Mouse (Mus musculus) cerebellum, postnatal 14 days (tissue): ENCODE results near the gene Kctd4.
"Not testable (repeated sequence)": the region's sequence is repeated elsewhere in the genome, so short reads cannot be mapped to it uniquely, and the experiment has no call there.

Source experiments
- DNase-seq, 2 experiments: peaks; one replicate each; pipeline ENCODE4 v3.0.0; 2021; ENCODE audit warnings: mixed read lengths in 2 of 2

Kctd4 gene

DNA sequence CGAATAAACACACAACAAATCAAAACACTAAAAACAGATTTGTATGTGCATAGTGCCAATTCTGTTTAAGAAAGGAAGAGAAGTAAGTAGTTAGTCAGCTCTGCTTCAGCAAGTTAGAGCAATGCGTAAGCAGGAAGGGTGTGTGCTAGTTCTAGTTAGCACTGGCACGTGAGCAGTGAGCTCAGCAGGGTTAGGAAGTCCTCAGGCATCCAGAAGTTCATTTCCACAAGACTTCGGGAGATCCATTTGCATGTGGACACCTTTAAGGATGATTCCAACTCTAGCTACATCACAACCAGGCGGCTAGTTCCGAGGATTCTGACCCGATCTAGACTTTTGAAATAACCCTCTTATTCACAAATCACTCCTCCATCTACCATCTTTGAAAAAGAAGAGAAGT lies at the start of gene Kctd4:
Kctd4 (plus strand) TSS at position 244 of the 400 bp plus-strand sequence.
- no peak for DNase-seq

DNA sequence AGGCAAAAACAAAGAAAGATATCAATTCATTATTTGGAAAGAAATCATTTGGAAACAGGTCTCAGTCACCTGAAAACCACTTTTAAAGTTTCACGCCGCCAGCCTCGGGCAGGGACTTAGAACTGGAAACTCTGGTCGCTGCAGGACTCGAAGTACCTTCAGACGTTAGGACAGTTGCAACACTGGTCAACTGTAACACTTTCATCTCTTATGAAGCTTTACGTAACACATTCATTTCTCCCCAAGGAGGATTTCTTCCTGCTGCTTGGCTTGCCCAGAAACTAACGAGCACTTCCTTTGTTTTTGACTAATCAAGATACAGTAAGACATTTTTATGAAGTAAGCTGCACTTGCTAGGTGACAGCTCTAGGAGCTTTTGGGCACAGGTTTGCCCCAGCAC lies 47.9 kb upstream of the Kctd4 start:
- no peak for DNase-seq

DNA sequence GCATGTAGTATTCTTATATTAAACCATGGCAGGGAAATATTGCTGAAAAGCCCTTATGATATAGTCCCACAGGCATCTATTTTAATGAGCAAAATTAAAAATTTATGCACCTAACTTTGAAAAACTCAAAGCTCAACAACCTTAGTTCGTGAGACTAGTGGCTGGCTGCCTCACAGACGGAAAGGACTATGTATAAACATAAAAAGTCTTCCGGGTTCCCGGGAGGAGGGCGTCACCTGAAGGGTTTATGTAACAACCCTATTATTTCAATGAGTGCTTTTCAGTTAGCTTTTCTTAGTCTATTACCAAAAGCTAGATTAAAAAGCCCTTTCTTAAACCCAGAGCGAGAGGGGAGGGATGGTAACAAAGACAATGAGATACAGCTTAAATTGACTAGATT lies 42.8 kb upstream of the Kctd4 start:
- DNase-seq = no peak

DNA sequence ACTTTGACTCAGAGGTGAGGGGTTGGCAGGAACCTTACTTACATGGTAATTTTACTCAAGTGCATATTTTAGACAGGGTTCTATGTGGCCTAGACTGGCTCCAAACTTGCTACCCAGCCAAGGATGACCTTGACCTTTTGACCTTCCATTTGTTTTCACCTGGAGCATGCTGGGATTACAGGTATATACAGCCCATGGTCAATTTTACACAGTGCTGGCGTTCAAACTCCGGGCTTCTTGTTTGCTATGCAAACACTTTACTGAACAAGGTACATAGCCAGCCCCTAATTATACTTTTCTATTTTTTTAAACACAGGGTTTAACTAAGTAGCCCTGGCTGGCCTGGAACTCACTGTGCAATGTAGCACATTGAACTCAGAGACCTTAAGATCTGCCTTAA lies 42.1 kb upstream of the Kctd4 start:
- DNase-seq = no peak

DNA sequence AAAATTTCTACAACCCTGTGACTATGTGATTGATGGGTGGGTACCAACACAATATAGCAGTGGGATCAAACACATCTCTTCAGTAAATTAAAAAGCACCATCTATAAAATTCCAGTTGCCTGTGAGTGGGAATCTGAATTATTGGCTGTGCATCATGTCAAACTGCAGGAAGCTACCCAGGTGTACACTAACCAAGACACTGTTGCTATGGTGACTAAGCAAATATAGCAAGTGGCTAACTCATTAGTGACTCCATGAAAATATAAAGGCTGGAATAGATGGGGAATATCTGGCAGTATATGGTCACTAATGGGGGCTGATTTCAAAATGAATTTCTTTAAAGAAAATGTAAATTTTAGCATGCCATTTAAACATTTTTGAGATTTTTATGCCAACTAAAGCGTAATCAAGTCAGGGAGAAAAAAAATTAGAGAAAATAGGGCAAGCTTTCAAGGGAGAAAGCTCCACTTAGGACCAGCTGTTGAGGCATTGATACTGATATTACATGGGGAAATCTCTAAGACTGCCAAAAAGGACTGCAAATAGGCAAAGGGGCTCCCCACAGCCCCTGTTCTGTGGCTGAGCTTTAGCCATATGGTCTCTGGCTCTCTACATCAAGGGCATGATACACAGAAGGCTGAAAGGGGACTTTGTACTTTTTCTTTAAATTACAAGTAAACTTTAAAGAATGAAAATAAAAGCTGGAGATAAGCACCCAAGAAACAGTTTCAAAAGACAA lies 31.3 kb upstream of the Kctd4 start:
- no peak for DNase-seq

DNA sequence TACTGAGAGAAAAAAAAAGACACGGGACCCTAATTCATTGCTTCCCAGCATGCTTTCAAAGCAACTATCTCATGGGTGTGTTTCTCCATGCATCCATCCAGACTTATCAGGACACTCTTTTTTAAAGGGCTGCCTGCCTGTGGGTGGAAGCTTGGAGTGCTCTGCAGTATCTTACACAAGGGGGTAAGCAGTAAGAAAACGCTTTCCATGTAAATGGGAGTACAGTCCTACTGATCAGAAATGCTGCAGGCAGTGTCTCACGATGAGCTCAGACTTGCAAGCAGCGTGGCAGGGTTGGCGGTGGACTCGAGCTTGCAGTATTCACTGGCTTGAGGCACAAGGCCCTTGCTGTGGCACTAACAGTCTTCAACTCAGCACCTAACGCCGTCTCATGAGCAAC lies 25.1 kb upstream of the Kctd4 start:
- not testable (repeated sequence) for DNase-seq

DNA sequence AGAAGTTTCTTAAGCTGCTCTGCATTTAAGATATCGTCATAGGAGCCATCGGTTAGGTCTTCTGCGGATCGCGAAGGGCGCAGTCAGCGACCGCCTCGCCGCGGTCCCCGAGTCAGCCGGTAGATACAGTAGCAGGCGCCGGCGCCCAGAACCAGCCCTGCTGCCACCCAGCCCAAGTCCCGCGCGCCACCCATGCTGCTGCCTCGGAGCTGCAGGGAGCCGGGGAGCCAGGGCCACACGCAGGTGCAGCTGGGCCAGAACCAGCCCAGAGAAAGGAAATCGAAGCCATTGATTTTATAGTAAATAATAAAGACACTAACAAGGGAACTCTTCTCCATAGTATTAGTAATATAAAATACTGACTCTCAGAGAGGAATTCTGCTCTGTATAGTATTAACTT lies 23.5 kb upstream of the Kctd4 start:
- DNase-seq = peak; percentile 19 to 34

DNA sequence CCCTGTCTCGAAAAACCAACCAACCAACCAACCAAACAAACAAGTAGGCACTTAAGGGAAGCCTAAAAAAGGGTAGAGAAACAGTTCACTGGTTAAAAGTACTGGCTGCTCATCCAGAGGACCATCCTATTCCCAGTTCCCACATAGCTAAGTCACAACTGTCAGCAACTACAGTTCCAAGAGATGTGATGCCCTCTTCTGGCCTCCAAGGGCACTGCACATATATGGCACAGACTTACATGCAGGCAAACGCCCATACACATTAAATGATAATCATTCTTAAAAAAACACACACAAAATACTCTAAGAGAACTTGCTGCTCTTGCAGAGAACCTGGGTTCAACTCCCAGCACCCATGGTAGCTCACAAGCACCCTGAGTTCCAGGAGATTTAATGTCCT lies 20.4 kb upstream of the Kctd4 start:
- no peak for DNase-seq

DNA sequence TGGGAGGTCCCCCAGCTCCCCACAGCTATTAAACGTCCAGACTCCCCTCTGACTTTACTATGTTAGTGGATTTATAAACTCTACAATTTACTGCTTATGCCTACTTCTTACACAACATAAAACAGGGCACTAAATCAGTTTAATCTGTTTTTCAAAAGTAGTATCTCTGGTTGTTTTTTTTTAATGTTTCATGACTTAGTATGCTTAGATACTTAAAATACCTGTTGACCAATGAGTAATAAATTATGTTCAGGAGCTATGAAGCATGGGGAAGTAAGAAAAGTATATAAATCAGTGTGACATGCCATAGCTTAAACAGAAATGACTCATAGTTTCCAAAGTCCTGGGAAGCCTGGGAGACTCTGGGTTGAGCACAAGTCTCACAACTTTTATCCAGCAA lies 17.1 kb upstream of the Kctd4 start:
- no peak for DNase-seq

DNA sequence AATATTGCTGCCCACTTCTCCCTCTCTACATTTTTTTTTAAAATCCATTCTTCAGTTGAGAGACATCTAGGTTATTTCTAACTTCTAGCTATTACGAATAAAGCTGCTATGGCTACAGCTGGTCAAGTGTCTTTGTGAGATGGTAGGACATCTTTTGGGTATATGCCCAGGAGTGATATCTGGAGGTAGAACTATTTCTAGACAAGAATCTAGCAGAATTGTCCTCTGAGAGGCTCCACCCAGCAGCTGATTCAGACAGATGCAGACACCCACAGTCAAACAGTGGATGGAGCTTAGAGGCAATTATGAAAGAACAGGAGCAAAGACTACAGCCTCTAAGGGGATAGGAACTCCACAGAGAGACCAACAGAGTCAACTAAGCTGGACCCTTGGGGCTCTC lies 13.3 kb upstream of the Kctd4 start:
- DNase-seq = no peak

DNA sequence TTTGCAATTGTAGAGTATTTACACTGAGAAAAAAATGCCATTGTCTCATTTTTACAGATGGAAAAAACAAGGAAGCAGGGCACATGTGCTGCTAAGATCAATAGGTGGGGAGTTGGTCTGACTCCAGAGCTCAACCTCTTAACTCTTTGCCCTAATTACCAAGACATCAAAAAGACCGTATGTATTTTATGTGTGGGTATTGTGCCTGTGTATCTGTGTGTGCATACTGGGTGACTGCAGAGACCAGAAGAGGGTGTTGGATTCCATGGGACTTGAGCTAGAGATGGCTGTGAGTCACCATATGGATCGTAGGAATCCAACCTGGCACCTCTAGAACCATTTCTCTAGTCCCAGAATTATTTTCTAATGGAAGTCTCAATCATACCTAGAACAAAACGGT lies 12.4 kb upstream of the Kctd4 start:
- no peak for DNase-seq

DNA sequence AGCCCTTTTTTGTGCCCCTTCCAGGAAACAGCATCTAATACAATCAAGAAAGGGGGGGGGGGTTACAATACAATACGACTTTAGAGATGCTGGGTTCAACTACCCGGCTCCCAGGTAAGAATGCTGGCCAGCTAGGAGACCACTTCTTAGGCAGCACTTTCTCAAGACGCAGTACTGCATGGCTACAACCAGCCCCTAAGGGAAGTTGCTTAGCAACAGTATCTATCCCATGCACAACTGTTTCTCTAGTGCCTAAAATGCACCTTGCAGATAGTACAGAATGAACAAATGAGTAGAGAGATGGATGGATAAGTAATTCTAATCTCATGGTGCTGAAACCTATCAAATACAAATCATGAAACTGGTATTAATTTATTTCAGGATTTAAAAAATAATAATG lies 7.1 kb upstream of the Kctd4 start:
- DNase-seq = no peak

DNA sequence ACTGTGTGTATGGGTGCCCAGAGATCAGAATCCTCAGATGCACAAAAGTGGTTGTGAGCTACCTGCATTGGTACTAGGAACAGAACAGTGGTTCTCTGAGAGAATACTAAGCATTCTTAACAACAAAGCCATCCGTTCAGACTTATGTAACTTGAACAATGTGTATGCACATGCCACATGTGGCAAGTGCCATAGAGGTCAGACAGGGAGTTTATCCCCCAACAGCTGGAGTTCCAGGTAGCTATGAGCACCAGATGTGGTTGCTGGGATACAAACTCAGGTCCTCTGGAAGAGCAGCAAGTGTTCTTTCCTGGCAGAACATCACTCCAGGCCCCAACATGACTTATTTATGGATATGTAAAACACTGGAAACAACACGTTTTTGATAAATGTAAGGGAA lies 1.8 kb upstream of the Kctd4 start:
- no peak for DNase-seq

DNA sequence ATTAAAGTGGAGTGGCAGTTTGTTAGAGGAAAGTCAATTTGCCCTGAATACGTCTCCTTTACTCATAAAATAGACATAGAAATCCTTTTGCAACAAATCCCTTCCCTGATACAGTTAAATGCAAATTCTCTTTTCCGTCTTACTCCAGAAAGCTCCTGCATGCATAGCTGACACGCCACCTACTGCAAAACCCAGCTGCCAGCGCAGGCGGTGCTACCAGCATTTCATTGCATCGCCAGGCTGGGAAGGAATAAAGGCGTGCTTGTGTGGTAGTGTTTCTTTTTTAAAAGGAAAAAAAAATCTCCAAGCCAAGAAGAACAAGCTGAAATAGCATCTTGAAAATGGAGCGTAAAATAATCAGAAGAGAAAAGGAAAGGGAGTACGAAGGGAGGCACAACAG lies 7.4 kb downstream of the Kctd4 start:
- peak; percentile 13 to 20 for DNase-seq

DNA sequence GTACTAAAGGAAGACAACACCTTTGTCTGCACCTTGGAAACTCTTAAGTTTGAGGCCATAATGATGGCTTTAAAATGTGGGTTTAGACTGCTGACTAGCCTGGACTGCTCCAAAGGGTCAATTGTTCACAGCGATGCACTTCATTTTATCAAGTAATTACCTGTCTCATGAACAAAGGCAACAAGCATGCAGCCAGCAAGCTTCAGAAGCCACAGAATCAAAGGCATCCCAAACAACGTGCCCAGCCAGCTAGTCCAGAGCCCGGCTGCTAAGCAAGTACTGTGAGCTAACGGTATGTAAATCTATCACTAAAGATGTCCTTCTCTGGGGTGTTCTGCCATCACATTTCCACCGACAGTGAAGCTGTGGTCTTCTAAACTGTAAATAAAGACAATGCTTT lies 8.4 kb downstream of the Kctd4 start:
- DNase-seq = no peak

DNA sequence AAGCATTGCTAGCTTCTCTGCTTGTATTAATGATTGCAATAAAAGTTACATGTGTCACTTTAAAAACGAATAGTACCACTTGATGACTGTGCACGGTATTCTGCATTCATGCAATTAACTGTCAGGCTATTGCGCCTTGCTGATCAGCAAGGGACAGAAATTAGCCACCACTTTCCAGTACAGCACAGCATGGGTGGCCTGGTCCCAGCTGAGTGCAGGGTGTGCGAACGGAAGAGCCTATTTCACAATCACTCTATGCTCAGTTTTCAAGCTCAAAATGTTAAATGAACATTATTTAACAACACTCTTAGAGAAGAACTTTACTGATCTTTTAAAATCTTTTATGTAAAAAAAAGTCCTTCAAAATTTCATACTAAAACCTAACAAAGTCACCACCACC lies 9.2 kb downstream of the Kctd4 start:
- DNase-seq = no peak

DNA sequence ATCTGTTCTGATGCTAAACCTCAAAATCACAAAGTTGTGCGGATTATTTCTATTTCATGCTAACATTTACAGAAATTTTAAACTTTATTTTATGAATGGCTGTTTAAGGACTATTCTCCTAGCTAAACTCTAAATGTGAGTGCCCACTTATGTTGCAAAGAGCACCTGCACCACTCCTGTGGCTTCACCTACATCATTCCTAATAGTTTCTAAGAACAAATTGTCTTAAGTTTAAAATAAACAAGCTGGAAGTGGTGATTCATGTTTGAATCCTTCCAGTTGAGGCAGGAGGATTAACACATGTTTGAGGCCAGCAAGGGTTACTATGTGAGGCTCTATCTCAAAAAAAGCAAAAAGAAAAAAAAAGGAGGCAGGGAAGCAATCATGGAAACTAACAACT lies 9.6 kb downstream of the Kctd4 start:
- no peak for DNase-seq

DNA sequence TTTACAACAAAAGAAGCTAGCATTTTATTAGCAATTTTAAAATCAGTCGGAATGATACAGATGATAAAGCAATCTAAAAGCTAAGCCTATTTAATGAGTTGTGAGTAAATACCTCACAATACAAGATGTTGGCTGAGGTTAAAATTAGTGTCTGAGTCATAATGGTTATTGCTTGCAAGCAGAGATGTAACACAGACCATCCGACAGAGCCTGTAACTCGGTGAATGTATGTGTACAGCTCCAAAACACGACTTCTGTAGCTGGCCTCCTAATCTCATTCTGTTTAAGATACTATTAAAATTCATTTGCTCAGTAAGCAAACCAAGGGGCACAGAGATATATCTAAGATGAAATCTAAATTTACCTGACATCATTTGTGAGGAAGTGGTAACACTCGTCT lies 12.5 kb downstream of the Kctd4 start:
- no peak for DNase-seq

DNA sequence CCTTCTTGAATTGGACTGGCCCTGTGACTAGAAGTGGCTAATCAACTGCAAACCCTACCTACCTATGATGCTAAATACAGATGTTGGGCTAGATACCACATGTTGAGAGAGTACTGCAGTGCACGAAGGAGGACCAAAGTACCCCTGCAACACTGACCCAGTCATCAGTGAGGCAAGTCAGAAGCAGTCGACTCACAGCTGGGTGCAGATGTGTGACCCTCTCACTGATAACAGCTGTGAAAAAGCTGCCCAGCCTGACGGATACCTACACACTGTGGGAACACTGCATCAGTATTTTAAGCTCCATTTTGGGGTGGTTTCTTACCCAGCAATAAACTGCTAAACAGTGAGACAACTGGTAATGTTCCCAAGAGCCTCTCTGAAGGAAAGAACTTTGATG lies 21.3 kb downstream of the Kctd4 start:
- DNase-seq = no peak

DNA sequence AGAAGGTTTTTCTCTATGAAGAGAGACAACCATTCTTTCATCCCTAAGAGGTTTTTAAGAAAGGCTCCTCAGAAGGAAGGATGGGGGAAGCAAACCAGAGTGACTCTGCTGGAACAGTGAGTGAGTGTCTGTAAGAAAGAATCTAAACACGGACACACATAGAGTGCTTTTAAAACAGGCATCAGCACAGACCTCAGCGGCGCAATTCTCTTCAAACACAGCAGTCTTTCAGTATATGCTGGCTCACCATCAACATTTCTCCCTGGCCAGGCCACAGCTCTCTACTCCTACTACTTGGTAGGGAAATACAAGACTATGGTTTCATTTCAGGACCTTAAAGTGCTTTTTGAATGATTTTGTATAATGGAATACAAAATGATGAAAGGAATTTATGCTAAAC lies 26.4 kb downstream of the Kctd4 start:
- DNase-seq = no peak

DNA sequence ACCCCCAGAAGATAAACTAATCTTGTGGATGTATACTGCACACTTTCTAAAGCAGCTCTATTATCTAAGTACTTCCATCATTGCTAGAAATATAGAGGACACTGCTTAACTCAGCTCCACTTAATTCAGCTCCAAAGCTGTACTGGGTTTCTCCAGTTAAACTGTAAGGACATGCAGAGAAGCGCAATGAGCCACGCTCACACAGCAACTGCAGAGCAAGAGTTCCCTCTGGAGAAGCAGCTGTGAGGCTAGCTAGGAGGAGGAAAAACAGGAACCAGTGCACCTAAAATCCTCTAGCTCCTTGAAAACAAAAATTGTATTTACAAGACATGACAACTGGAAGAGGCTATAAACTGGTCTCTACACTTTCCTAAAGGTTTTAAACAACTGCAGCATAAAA lies 29.1 kb downstream of the Kctd4 start:
- no peak for DNase-seq

DNA sequence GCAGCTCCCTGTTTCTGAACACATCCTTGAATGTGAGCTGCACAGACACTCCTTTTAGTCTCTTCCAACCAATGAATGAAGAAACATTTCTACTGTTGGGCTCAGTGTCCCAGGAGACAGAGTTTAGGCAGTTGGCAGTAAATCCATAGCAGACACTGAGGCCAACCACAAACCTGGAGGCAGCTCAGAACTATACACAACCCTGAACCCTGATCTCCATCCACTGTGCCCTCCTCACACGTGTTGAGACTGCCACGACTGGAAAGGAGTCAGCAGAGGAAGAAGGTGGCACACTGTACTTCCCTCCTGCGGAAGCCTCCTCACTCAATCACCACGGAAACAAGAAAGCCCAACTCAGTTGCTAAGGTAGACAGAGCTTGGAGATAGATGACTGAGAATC lies 30.3 kb downstream of the Kctd4 start:
- no peak for DNase-seq

DNA sequence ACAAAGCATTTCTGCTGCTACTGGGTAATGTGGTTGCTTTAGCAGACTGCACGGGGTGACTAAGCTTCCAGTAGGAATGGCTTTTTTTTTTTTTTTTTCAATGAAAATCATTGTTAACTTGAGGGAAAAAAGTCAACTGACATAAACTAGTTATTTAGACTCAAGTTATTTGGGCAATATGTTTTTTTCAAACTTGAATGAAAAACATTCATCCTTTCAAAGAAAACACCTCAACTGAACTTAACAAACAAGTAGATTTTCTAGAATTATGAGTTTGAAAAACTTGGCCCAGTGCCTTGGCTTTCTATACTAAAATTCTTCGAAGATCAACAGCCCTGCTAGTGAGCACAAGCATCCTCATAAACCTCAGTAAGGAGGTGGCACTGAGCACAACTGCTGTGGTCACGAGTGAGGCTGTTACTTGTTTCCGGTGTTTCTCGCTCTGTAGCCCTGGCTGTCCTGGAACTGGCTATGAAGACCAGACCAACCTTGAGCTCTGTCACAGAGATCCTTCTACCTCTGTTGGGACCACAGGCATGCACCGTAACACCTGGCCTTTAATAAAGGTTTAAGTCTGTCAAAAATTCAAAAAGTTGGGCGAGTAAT lies 32.2 kb downstream of the Kctd4 start:
- DNase-seq = no peak

DNA sequence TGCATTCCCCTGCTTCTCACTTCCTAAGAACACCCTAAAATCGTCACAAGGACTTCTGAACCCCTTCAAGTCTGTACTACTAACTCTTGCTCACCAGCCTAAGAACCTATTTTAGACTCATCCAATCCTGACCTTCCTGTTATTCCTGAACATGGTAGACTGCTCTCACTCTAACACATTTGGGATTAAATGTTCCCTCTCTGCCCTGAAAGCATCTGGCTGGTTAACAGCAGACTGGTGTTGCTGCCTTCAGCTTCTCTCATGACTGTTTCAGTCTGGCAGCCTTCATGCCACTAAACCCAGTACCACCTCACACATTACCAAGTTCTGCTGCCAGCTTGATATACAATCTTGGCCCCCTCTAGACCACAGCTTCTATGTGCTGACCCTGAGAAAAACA lies 34.4 kb downstream of the Kctd4 start:
- no peak for DNase-seq

DNA sequence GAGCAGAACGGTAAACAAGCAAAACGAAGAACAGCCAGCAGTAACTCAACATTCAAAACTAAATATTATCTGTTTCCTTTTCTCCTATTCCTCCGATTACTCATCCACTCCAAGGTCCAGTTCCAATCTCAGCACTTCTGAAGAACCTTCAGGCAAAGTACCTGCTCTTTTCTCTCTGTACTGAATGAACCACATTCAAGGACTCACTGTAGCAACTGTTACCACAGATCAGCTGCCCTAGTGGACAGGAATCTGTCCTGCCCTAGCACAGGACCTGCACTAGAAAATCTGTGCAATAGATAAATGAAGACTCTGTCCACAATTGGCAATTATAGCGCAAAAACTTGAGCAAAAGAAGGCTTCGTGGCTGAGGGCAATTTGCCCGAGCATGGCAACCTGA lies 36.1 kb downstream of the Kctd4 start:
- DNase-seq = no peak
